Mouse (Mus musculus): ENCODE results near the gene Olfr30. TPM values are rescaled to one million over a fixed set of nuclear protein-coding genes. Genes with fewer than 3 reads are reported as not detected.
"Not testable (repeated sequence)": the region's sequence is repeated elsewhere in the genome, so short reads cannot be mapped to it uniquely, and the experiment has no call there.

Gene Olfr30
- 0.05 TPM for polyA plus RNA-seq (2021)

DNA sequence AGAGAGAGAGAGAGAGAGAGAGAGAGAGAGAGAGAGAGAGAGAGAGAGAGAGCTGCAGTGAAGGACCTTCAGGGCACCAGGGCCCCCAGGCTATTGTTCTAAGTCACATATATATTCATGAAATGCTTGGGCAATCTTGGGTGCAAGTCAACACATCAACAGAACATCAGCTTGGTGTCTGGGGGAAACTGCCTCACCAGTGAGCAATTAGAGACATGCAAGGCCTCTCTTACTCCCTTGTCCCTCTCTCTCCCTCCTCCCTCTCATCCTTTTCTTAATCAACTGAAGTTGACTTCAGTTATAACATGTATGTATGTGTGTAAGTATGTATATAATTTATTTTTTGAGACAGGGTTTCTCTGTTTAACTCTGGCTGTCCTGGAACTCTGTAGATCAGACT is at the start of gene Olfr30:
Olfr30 (minus strand) TSS at position 101 of the 400 bp plus-strand sequence.
- POLR2A ChIA-PET: interaction anchor here (0.7 kb wide), 1 partner anchor 8 kb away, joined by 6 read pairs; no protein-coding TSS in a partner anchor
- in situ Hi-C loops (cut with MboI; ENCODE audit: low pct_unique_long_range_greater_than_20kb): no loop called here
- TF ChIP-seq CTCF (IDR thresholded peaks at IDR 0.05): no peak
- CTCF ChIA-PET: no interaction called here
- ATAC-seq (no peak), DNase-seq (ENCODE audit: low read depth, low spot score) (no peak)
- peaks cover under 1% of the 10 kb centered on the region for H3K27me3 ChIP-seq

DNA sequence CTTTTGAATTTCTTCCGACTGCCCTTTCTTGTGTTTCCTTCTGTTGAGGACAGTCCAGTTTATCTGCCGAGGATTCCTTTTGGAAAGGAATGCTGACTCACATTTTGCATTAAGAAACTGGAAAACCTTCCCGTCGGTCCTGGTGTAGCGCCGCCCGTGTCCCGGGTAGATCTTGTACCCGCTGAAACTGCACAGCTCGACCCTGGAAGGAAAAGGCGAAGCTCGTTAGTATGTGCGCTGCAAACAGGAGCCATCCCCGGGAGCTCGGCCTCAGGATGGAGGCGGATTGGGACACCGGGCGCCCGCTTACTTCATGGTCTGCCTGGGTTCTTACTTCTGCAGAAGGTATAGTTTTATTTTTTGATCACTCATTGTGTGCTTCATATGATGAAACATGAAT is 47.0 kb upstream of the Olfr30 start:
- H3K27me3 ChIP-seq; DNase-seq (ENCODE audit: low read depth, low spot score); POLR2A ChIA-PET; ATAC-seq; CTCF ChIA-PET; in situ Hi-C loops (cut with MboI; ENCODE audit: low pct_unique_long_range_greater_than_20kb): not testable (repeated sequence)

DNA sequence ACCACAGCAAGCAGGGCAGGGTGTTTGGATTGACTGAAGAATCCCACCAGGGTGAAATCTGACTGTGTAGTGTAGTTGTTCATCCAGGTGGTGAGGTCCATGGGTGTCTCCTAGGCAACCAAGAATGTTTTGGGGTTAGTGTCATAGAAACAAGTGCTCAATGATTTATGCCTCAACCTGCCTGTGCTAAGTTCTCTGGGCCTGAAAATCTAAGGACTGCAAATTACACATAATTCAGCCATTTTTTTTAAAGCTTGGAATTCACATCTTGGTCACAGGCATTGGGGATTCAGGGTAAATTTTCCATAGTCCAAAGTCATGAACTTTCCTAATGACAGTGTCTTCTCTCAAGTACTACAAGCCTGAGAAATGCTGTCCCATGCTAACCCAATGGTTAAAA is 40.4 kb upstream of the Olfr30 start, which contains the start of gene Olfr331:
Olfr331 (minus strand) TSS at position 101 of the 400 bp plus-strand sequence.
- POLR2A ChIA-PET; H3K27me3 ChIP-seq; ATAC-seq; CTCF ChIA-PET; DNase-seq (ENCODE audit: low read depth, low spot score): not testable (repeated sequence)
- in situ Hi-C loops (cut with MboI; ENCODE audit: low pct_unique_long_range_greater_than_20kb): loop anchor here (5.0 kb wide), 1 partner anchor 105 kb away; no protein-coding TSS in a partner anchor

DNA sequence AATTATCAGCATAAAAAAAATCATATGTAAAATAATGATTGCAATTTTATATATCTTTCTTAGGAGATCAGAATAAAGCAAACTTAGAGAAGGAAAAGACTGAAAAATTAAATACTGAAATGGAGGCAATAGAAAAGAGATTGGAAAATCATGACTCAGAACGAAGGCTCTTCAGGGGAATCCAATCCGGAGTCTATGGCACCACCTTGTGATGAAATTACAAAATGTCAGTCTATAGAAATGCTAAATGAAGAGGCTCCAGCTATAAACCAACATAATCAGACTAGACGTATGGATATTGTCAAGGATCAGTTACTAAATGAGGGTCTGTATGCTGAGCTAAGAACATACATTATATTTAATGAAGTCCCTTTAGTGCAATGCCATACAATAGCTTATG is 37.2 kb upstream of the Olfr30 start:
- no peaks in the 10 kb centered on the region for H3K27me3 ChIP-seq
- ATAC-seq (no peak), DNase-seq (ENCODE audit: low read depth, low spot score) (no peak)
- peak; percentile 48 for TF ChIP-seq CTCF (IDR thresholded peaks at IDR 0.05)
- ChIA-PET CTCF (interaction anchor here (0.9 to 2.7 kb wide), 7 partner anchors 62 to 197 kb away, joined by 3 to 17 read pairs (median 4); no protein-coding TSS in a partner anchor), POLR2A (interaction anchor here (1.0 kb wide), 1 partner anchor 197 kb away, joined by 4 read pairs; no protein-coding TSS in a partner anchor)
- in situ Hi-C loops (cut with MboI; ENCODE audit: low pct_unique_long_range_greater_than_20kb): no loop called here

- in situ Hi-C loops (cut with MboI; ENCODE audit: low pct_unique_long_range_greater_than_20kb): no loop called here
- no peak for ATAC-seq
- no peak for TF ChIP-seq CTCF (IDR thresholded peaks at IDR 0.05)
- DNase-seq (ENCODE audit: low read depth, low spot score): no peak
- no peaks in the 10 kb centered on the region for H3K27me3 ChIP-seq
- POLR2A ChIA-PET: interaction anchor here (0.8 to 1.0 kb wide), 2 partner anchors 13 to 196 kb away, joined by 4 read pairs; no protein-coding TSS in a partner anchor
- CTCF ChIA-PET: interaction anchor here (0.9 to 2.7 kb wide), 8 partner anchors 12 to 197 kb away, joined by 3 to 17 read pairs (median 4); no protein-coding TSS in a partner anchor
Observed at GRCm38 (mm10) chr11:58498761-58499160, 36.7 kb upstream of the Olfr30 start.

DNA sequence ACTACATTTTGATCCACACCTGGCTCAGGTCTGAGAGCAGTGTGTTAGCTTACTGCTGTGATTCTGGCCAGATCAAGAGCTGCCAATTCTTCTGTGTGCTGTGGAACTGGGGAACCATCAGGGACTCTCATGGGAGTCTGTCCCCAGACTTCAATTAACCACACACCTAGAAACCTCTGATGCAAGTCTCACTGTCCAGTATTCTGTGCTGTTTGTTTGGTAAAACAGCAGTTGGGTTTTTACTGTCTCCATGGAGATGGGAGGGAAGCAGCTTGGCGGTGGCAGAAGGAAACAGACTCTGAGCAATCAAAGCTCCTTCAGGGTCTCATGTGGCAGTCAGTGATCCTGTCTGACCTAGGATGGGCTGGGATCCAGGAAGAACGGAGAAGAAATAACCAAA is 30.4 kb upstream of the Olfr30 start, which contains the start of gene Olfr332:
Olfr332 (minus strand) TSS at position 101 of the 400 bp plus-strand sequence.
- in situ Hi-C loops (cut with MboI; ENCODE audit: low pct_unique_long_range_greater_than_20kb): no loop called here
- TF ChIP-seq CTCF (IDR thresholded peaks at IDR 0.05): no peak
- ChIA-PET CTCF (no interaction called here), POLR2A (no interaction called here)
- no peaks in the 10 kb centered on the region for H3K27me3 ChIP-seq
- DNase-seq (ENCODE audit: low read depth, low spot score) (no peak), ATAC-seq (no peak)

DNA sequence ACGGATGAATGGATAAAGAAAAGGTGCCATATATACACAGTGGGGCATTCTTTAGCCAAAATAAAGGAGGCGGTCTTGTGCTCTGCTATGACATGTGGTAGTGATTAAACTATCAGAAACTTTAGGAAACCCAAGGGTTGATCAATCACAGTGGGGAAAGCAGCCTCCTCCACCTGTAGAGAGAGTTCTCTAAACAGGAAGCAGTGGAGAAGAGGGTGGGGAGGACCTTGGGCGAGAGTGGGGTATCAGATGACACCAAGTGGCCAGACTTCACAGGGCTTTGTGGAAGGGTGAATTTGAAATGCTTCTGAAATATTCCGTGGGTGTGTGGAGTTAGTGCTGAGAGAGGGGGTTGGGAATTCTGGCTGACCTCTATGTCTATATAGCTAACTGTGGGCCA is 8.5 kb downstream of the Olfr30 start:
- no peak for ATAC-seq
- in situ Hi-C loops (cut with MboI; ENCODE audit: low pct_unique_long_range_greater_than_20kb): no loop called here

DNA sequence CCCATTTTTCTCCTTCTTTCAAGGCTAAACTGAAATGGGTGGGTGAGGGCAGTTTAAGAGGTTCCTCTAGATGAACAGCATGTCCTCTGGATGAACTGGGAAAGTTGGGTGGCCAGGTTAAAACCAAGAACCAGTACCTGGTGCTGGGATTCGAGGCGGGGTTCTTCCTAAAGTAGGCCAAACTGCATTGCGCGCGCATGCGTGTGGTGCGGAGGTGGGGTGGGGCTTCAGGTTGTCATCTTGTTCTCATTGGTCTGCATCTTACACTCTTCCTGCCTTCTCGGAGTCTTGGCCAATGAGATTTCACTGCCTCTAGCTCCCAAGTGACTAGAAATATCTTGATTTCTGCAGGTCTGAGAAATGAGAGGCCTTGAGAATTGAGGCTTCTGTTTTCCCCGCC is 9.3 kb downstream of the Olfr30 start, which contains the start of gene Lypd9:
Lypd9 (minus strand) TSS at position 165 of the 400 bp plus-strand sequence.
- ChIA-PET CTCF (no interaction called here), POLR2A (no interaction called here)
- no peak for TF ChIP-seq CTCF (IDR thresholded peaks at IDR 0.05)
- H3K27me3 ChIP-seq: peaks cover 3% of the 10 kb centered on the region
- ATAC-seq (no peak), DNase-seq (ENCODE audit: low read depth, low spot score) (no peak)
- in situ Hi-C loops (cut with MboI; ENCODE audit: low pct_unique_long_range_greater_than_20kb): no loop called here

More for the DNA sequence above, 8.5 kb downstream of the Olfr30 start:
- peaks cover 3% of the 10 kb centered on the region for H3K27me3 ChIP-seq
- POLR2A ChIA-PET: no interaction called here
- TF ChIP-seq CTCF (IDR thresholded peaks at IDR 0.05): no peak
- DNase-seq (ENCODE audit: low read depth, low spot score): no peak
- CTCF ChIA-PET: no interaction called here

GRCm38 (mm10) chr11:58437866-58438265 is 24.2 kb downstream of the Olfr30 start:
- DNase-seq (ENCODE audit: low read depth, low spot score): no peak
- ChIA-PET CTCF (interaction anchor here (1.0 to 1.7 kb wide), 5 partner anchors 9 to 61 kb away, joined by 3 to 5 read pairs (median 4); no protein-coding TSS in a partner anchor), POLR2A (interaction anchor here (0.8 to 1.0 kb wide), 2 partner anchors 12 to 20 kb away, joined by 3 read pairs; no protein-coding TSS in a partner anchor)
- no peak for TF ChIP-seq CTCF (IDR thresholded peaks at IDR 0.05)
- no peak for ATAC-seq
- in situ Hi-C loops (cut with MboI; ENCODE audit: low pct_unique_long_range_greater_than_20kb): no loop called here
- no peaks in the 10 kb centered on the region for H3K27me3 ChIP-seq

- CTCF ChIA-PET: interaction anchor here (0.7 kb wide), 1 partner anchor 18 kb away, joined by 3 read pairs; no protein-coding TSS in a partner anchor
- TF ChIP-seq CTCF (IDR thresholded peaks at IDR 0.05): no peak
- H3K27me3 ChIP-seq: no peaks in the 10 kb centered on the region
- ATAC-seq (no peak), DNase-seq (ENCODE audit: low read depth, low spot score) (no peak)
- POLR2A ChIA-PET: interaction anchor here (1.1 kb wide), 1 partner anchor 8 kb away, joined by 3 read pairs; no protein-coding TSS in a partner anchor
- in situ Hi-C loops (cut with MboI; ENCODE audit: low pct_unique_long_range_greater_than_20kb): no loop called here
Observed at GRCm38 (mm10) chr11:58432259-58432658, 29.8 kb downstream of the Olfr30 start, which contains the start of gene Gm12253. Gene Gm12253, plus strand, starts transcription at chr11:58432559.

- DNase-seq (ENCODE audit: low read depth, low spot score): no peak
- ChIA-PET POLR2A (no interaction called here), CTCF (no interaction called here)
- no peak for TF ChIP-seq CTCF (IDR thresholded peaks at IDR 0.05)
- ATAC-seq: no peak
- no peaks in the 10 kb centered on the region for H3K27me3 ChIP-seq
- in situ Hi-C loops (cut with MboI; ENCODE audit: low pct_unique_long_range_greater_than_20kb): no loop called here
Observed at GRCm38 (mm10) chr11:58420815-58421214, 41.3 kb downstream of the Olfr30 start, which contains the start of gene 1810065E05Rik. Gene 1810065E05Rik, plus strand, starts transcription at chr11:58421111.
